Mouse (Mus musculus): ENCODE measurements around the gene Gm21836.

DNA sequence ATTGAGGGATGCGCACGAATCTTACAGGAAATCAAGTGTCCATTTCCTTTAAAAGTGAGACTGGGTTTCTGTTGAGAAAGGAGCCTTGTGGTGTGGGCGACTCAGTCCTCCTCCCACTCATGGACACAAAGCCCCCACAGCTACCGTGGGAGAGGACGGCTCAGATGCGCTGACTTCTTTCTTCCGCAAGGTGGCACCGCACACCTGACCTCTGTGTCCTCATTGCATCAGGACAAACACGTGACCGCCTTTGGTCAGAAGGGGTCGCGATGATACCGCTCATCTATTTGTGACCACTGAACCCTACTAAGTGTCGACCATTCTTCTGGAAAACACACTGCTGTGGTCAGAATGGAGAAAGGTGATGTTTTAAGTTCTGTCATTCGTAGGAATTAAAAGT lies 17.9 kb downstream of the Gm21836 start:
- TF ChIP-seq CTCF (IDR thresholded peaks at IDR 0.05; ENCODE audit: low read depth, low read length) = no peak
- TF ChIP-seq TAL1 (conservative IDR thresholded peaks at IDR 0.05; ENCODE audit: low read depth, low read length) = no peak
- TF ChIP-seq POLR2AphosphoS5 (IDR thresholded peaks at IDR 0.05; ENCODE audit: insufficient replicate concordance, low read depth, low read length) = no peak
- TF ChIP-seq GATA2 (IDR thresholded peaks at IDR 0.05; ENCODE audit: borderline replicate concordance, low read depth, low read length) = no peak

Measured in G1E (cell line).